Mouse (Mus musculus): ENCODE results near the gene Mctp2. TPM values are rescaled to one million over a fixed set of nuclear protein-coding genes. Genes with fewer than 3 reads are reported as not detected.

Mctp2 gene
- polyA plus RNA-seq, 1 experiment: 0.21 TPM

- no peak for TF ChIP-seq POLR2A (IDR thresholded peaks at IDR 0.05; ENCODE audit: control insufficient read depth, low read depth, low read length)
- no peak for TF ChIP-seq CTCF (IDR thresholded peaks at IDR 0.05; ENCODE audit: control insufficient read depth, insufficient read depth, insufficient replicate concordance, low read depth, low read length)
- Histone ChIP-seq H3K4me1 (ENCODE audit: control insufficient read depth, insufficient read depth, low read length) (no peaks in the 10 kb centered on the region), H3K27me3 (ENCODE audit: control insufficient read depth, insufficient read depth, low read length) (no peaks in the 10 kb centered on the region), H3K36me3 (ENCODE audit: control insufficient read depth, insufficient read depth, low read length) (no peaks in the 10 kb centered on the region), H3K4me3 (ENCODE audit: control insufficient read depth, low read depth, low read length) (no peak overlapping the region), H3K27ac (ENCODE audit: control insufficient read depth, insufficient read depth, low read depth, low read length) (no peak overlapping the region)
These were observed 191.3 kb downstream of the Mctp2 start for GRCm38 (mm10) chr7:72115073-72115472.

- H3K4me1 ChIP-seq (ENCODE audit: control insufficient read depth, insufficient read depth, low read length): no peaks in the 10 kb centered on the region
- TF ChIP-seq POLR2A (IDR thresholded peaks at IDR 0.05; ENCODE audit: control insufficient read depth, low read depth, low read length) (no peak), CTCF (IDR thresholded peaks at IDR 0.05; ENCODE audit: control insufficient read depth, insufficient read depth, insufficient replicate concordance, low read depth, low read length) (no peak)
- no peaks in the 10 kb centered on the region for H3K27me3 ChIP-seq (ENCODE audit: control insufficient read depth, insufficient read depth, low read length)
- no peak overlapping the region for H3K4me3 ChIP-seq (ENCODE audit: control insufficient read depth, low read depth, low read length)
- no peak overlapping the region for H3K27ac ChIP-seq (ENCODE audit: control insufficient read depth, insufficient read depth, low read depth, low read length)
- H3K36me3 ChIP-seq (ENCODE audit: control insufficient read depth, insufficient read depth, low read length): no peaks in the 10 kb centered on the region
These were observed 195.8 kb downstream of the Mctp2 start for GRCm38 (mm10) chr7:72110578-72110977.

GRCm38 (mm10) chr7:72108639-72109399, 197.6 kb downstream of the Mctp2 start:
- Histone ChIP-seq H3K36me3 (ENCODE audit: control insufficient read depth, insufficient read depth, low read length) (no peaks in the 10 kb centered on the region), H3K4me1 (ENCODE audit: control insufficient read depth, insufficient read depth, low read length) (no peaks in the 10 kb centered on the region), H3K27me3 (ENCODE audit: control insufficient read depth, insufficient read depth, low read length) (no peaks in the 10 kb centered on the region), H3K4me3 (ENCODE audit: control insufficient read depth, low read depth, low read length) (no peak overlapping the region), H3K27ac (ENCODE audit: control insufficient read depth, insufficient read depth, low read depth, low read length) (no peak overlapping the region)
- no peak for TF ChIP-seq CTCF (IDR thresholded peaks at IDR 0.05; ENCODE audit: control insufficient read depth, insufficient read depth, insufficient replicate concordance, low read depth, low read length)
- TF ChIP-seq POLR2A (IDR thresholded peaks at IDR 0.05; ENCODE audit: control insufficient read depth, low read depth, low read length): no peak

- no peak overlapping the region for H3K27ac ChIP-seq (ENCODE audit: control insufficient read depth, insufficient read depth, low read depth, low read length)
- H3K4me3 ChIP-seq (ENCODE audit: control insufficient read depth, low read depth, low read length): no peak overlapping the region
- no peaks in the 10 kb centered on the region for H3K27me3 ChIP-seq (ENCODE audit: control insufficient read depth, insufficient read depth, low read length)
- TF ChIP-seq CTCF (IDR thresholded peaks at IDR 0.05; ENCODE audit: control insufficient read depth, insufficient read depth, insufficient replicate concordance, low read depth, low read length): peak; percentile 22; the same call in 1 of the 2 replicates
- TF ChIP-seq POLR2A (IDR thresholded peaks at IDR 0.05; ENCODE audit: control insufficient read depth, low read depth, low read length): no peak
- H3K4me1 ChIP-seq (ENCODE audit: control insufficient read depth, insufficient read depth, low read length): no peaks in the 10 kb centered on the region
- no peaks in the 10 kb centered on the region for H3K36me3 ChIP-seq (ENCODE audit: control insufficient read depth, insufficient read depth, low read length)
These were observed 202.2 kb downstream of the Mctp2 start for GRCm38 (mm10) chr7:72104170-72104569.

GRCm38 (mm10) chr7:72103654-72104053, 202.8 kb downstream of the Mctp2 start:
- Histone ChIP-seq H3K4me3 (ENCODE audit: control insufficient read depth, low read depth, low read length) (no peak overlapping the region), H3K4me1 (ENCODE audit: control insufficient read depth, insufficient read depth, low read length) (no peaks in the 10 kb centered on the region), H3K27me3 (ENCODE audit: control insufficient read depth, insufficient read depth, low read length) (no peaks in the 10 kb centered on the region), H3K36me3 (ENCODE audit: control insufficient read depth, insufficient read depth, low read length) (no peaks in the 10 kb centered on the region), H3K27ac (ENCODE audit: control insufficient read depth, insufficient read depth, low read depth, low read length) (no peak overlapping the region)
- TF ChIP-seq POLR2A (IDR thresholded peaks at IDR 0.05; ENCODE audit: control insufficient read depth, low read depth, low read length) (no peak), CTCF (IDR thresholded peaks at IDR 0.05; ENCODE audit: control insufficient read depth, insufficient read depth, insufficient replicate concordance, low read depth, low read length) (no peak)

GRCm38 (mm10) chr7:72100683-72101082, 205.7 kb downstream of the Mctp2 start:
- TF ChIP-seq CTCF (IDR thresholded peaks at IDR 0.05; ENCODE audit: control insufficient read depth, insufficient read depth, insufficient replicate concordance, low read depth, low read length) (no peak), POLR2A (IDR thresholded peaks at IDR 0.05; ENCODE audit: control insufficient read depth, low read depth, low read length) (no peak)
- H3K4me1 ChIP-seq (ENCODE audit: control insufficient read depth, insufficient read depth, low read length): no peaks in the 10 kb centered on the region
- no peaks in the 10 kb centered on the region for H3K27me3 ChIP-seq (ENCODE audit: control insufficient read depth, insufficient read depth, low read length)
- no peak overlapping the region for H3K4me3 ChIP-seq (ENCODE audit: control insufficient read depth, low read depth, low read length)
- H3K27ac ChIP-seq (ENCODE audit: control insufficient read depth, insufficient read depth, low read depth, low read length): no peak overlapping the region
- H3K36me3 ChIP-seq (ENCODE audit: control insufficient read depth, insufficient read depth, low read length): no peaks in the 10 kb centered on the region

- Histone ChIP-seq H3K4me3 (ENCODE audit: control insufficient read depth, low read depth, low read length) (no peak overlapping the region), H3K4me1 (ENCODE audit: control insufficient read depth, insufficient read depth, low read length) (no peaks in the 10 kb centered on the region), H3K36me3 (ENCODE audit: control insufficient read depth, insufficient read depth, low read length) (no peaks in the 10 kb centered on the region), H3K27ac (ENCODE audit: control insufficient read depth, insufficient read depth, low read depth, low read length) (no peak overlapping the region), H3K27me3 (ENCODE audit: control insufficient read depth, insufficient read depth, low read length) (no peaks in the 10 kb centered on the region)
- TF ChIP-seq CTCF (IDR thresholded peaks at IDR 0.05; ENCODE audit: control insufficient read depth, insufficient read depth, insufficient replicate concordance, low read depth, low read length) (no peak), POLR2A (IDR thresholded peaks at IDR 0.05; ENCODE audit: control insufficient read depth, low read depth, low read length) (no peak)
These were observed 207.8 kb downstream of the Mctp2 start for GRCm38 (mm10) chr7:72098603-72099002.

Measured in testis, adult 2 months (tissue).